Mouse (Mus musculus) lung, postnatal 4 days (tissue): ENCODE measurements at regions not wholly inside any gene's neighbourhood (a gene's known extent, or its start where the extent isn't known, plus 50 kb on each side); places are given as distances from the start of the nearest gene placed in this dataset.

Source experiments
- DNase-seq, 2 experiments: peaks; one replicate each; pipeline ENCODE4 v3.0.0; 2021

- DNase-seq, result no peak
Observed at GRCm38 (mm10) chr4:31403976-31404375, 559.9 kb upstream of the Map3k7 start.

- DNase-seq, result peak; percentile 13 to 43
Observed at GRCm38 (mm10) chr4:31404840-31405714, 558.8 kb upstream of the Map3k7 start.

GRCm38 (mm10) chr4:31410157-31410556, 553.7 kb upstream of the Map3k7 start:
- no peak for DNase-seq

- DNase-seq, result no peak
Observed at GRCm38 (mm10) chr4:31411770-31412525, 551.9 kb upstream of the Map3k7 start.

GRCm38 (mm10) chr4:31417161-31417560, 546.7 kb upstream of the Map3k7 start:
- peak; percentile 14 to 42 for DNase-seq

- DNase-seq, result peak in 1 of 2 experiments; percentile 48
Observed at GRCm38 (mm10) chr4:31419240-31419639, 544.7 kb upstream of the Map3k7 start.

GRCm38 (mm10) chr4:31420167-31420566, 543.7 kb upstream of the Map3k7 start:
- no peak for DNase-seq

GRCm38 (mm10) chr4:31421386-31421785, 542.5 kb upstream of the Map3k7 start:
- no peak for DNase-seq

GRCm38 (mm10) chr4:31425135-31425534, 538.8 kb upstream of the Map3k7 start:
- no peak for DNase-seq

- DNase-seq, result no peak
Observed at GRCm38 (mm10) chr4:31425716-31426115, 538.2 kb upstream of the Map3k7 start.

GRCm38 (mm10) chr4:31426169-31427030, 537.5 kb upstream of the Map3k7 start:
- DNase-seq, result no peak

- DNase-seq, result no peak
Observed at GRCm38 (mm10) chr4:31433943-31434342, 530.0 kb upstream of the Map3k7 start.

GRCm38 (mm10) chr4:31454898-31455297, 509.0 kb upstream of the Map3k7 start:
- DNase-seq, result peak in 1 of 2 experiments; percentile 47

GRCm38 (mm10) chr4:31455466-31455865, 508.4 kb upstream of the Map3k7 start:
- DNase-seq, result peak; percentile 9 to 27

GRCm38 (mm10) chr4:31462456-31462855, 501.4 kb upstream of the Map3k7 start:
- DNase-seq, result no peak

- no peak for DNase-seq
Observed at GRCm38 (mm10) chr4:31463130-31463698, 500.7 kb upstream of the Map3k7 start.

GRCm38 (mm10) chr4:31468306-31468705, 495.6 kb upstream of the Map3k7 start:
- DNase-seq, result peak in 1 of 2 experiments; percentile 25

- DNase-seq, result no peak
Observed at GRCm38 (mm10) chr4:31469803-31470202, 494.1 kb upstream of the Map3k7 start.

GRCm38 (mm10) chr4:31492535-31492934, 471.4 kb upstream of the Map3k7 start:
- no peak for DNase-seq

GRCm38 (mm10) chr4:31493087-31493511, 470.8 kb upstream of the Map3k7 start:
- no peak for DNase-seq

GRCm38 (mm10) chr4:31499888-31500287, 464.0 kb upstream of the Map3k7 start:
- no peak for DNase-seq

- DNase-seq, result no peak
Observed at GRCm38 (mm10) chr4:31500432-31500831, 463.5 kb upstream of the Map3k7 start.
